Comparison of ENCODE assay signal across 8 mouse cellular contexts in the genomic region with DNA sequence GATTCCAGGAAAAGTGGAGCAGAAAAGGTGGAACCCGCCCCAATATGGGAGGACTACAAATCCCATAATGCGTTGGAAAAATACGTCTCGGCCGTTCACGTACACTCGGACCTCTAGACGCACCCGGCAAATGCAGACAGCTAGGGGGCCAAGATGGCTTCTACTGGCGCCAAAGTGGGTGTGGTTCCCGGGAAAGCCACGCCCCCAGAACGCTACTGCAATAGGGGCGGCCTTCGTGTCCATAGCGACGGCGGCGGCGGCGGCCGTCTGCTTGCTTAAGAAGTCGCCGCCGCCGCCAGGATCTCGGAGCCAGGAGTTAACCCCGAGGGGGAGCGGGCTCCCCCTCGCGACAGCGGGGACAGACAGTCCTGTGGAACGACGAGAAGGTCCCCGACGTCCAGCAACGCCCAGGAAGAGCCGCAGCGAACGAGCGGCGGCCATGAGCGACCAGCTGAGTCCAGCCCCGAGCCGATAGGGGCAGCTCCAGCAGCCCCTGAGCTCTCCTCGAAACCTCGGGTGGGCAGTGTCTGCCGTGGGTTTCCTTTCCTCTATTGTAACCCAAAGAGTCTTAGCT. TPM values are rescaled to one million over a fixed set of nuclear protein-coding genes. Genes with fewer than 3 reads are reported as not detected.
DNase-seq lines count a peak whose midpoint lies in the region; ATAC-seq and TF ChIP-seq lines count a peak whose summit lies in the region.

TSS of gene Ttll13 (plus strand) at position 229 of the 574 bp plus-strand sequence.

- peaks cover 2% of the 10 kb centered on the region for H3K36me3 ChIP-seq in heart, embryonic 10.5 days
- H3K36me3 ChIP-seq in kidney, embryonic 15.5 days, result 0 out of 2 replicates have a peak, but pooled peaks cover 4% of the 10 kb centered on the region

- peak within 1 kb of the TSS; percentile 65 for H3K4me2 ChIP-seq in kidney, embryonic 15.5 days

- WGBS in heart, embryonic 10.5 days, result under 1% methylated on average over 48 of the region's 48 CpGs
- under 1% methylated on average over 48 of the region's 48 CpGs for WGBS in kidney, embryonic 15.5 days

- DNase-seq in A20 (ENCODE audit: low read depth, low spot score) (peak; percentile 97), liver (peak; percentile 99)
- DNase-seq in heart, embryonic 10.5 days (ENCODE audit: low spot score), result peak; percentile 99
- peak; percentile 98 for DNase-seq in spleen, postnatal 4 days (ENCODE audit: low spot score in 2 of 2)

- peak within 1 kb of the TSS; percentile 59 for H3K9ac ChIP-seq in kidney, embryonic 15.5 days

- TF ChIP-seq CTCF in bone marrow macrophage, adult 2 months (IDR thresholded peaks at IDR 0.05; ENCODE audit: low read depth, low read length), result 0 out of 2 replicates have a peak, but pooled peaks have one; percentile 4
- TF ChIP-seq CTCF in embryonic fibroblast, embryonic 13.5 days (IDR thresholded peaks at IDR 0.05; ENCODE audit: borderline replicate concordance, insufficient read depth, low read length), result no peak

- 0 out of 2 replicates have a peak, but pooled peaks cover 3% of the 10 kb centered on the region for H3K4me1 ChIP-seq in bone marrow macrophage, adult 2 months (ENCODE audit: control insufficient read depth, insufficient read depth, low read length)
- no peaks in the 10 kb centered on the region for H3K4me1 ChIP-seq in embryonic fibroblast, embryonic 13.5 days (ENCODE audit: control insufficient read depth, insufficient read depth, low read length)
- peaks cover 9% of the 10 kb centered on the region; the same call in 1 of the 2 replicates for H3K4me1 ChIP-seq in heart, embryonic 10.5 days
- H3K4me1 ChIP-seq in kidney, embryonic 15.5 days, result no peaks in the 10 kb centered on the region

- H3K9me3 ChIP-seq in heart, embryonic 10.5 days, result no peaks in the 10 kb centered on the region
- H3K9me3 ChIP-seq in kidney, embryonic 15.5 days (replicated peaks), result no peaks in the 10 kb centered on the region

- peak within 1 kb of the TSS; percentile 73 for H3K4me3 ChIP-seq in bone marrow macrophage, adult 2 months (ENCODE audit: insufficient read depth, low read length)
- H3K4me3 ChIP-seq in embryonic fibroblast, embryonic 13.5 days (ENCODE audit: insufficient read depth, low read length), result peak within 1 kb of the TSS; percentile 35
- H3K4me3 ChIP-seq in heart, embryonic 10.5 days, result peak within 1 kb of the TSS; percentile 64
- H3K4me3 ChIP-seq in kidney, embryonic 15.5 days (replicated peaks), result peak within 1 kb of the TSS; percentile 55

- peak; percentile 98 for ATAC-seq in kidney, embryonic 15.5 days (replicated peaks; ENCODE audit: low FRiP score)
- ATAC-seq in monocyte, adult 5-6 weeks (replicated peaks; ENCODE audit: insufficient number of reproducible peaks, low FRiP score, low TSS enrichment, poor library complexity, severe bottlenecking), result peak; percentile 99

- H3K27ac ChIP-seq in bone marrow macrophage, adult 2 months (ENCODE audit: insufficient read depth, low read depth, low read length), result peak within 1 kb of the TSS; percentile 41
- H3K27ac ChIP-seq in embryonic fibroblast, embryonic 13.5 days (ENCODE audit: insufficient read depth, low read length), result no peak within 1 kb of the TSS
- peak within 1 kb of the TSS; percentile 89 for H3K27ac ChIP-seq in heart, embryonic 10.5 days
- peak within 1 kb of the TSS; percentile 78 for H3K27ac ChIP-seq in kidney, embryonic 15.5 days

- H3K27me3 ChIP-seq in heart, embryonic 10.5 days (ENCODE audit: insufficient read depth, poor library complexity, severe bottlenecking), result no peaks in the 10 kb centered on the region
- no peaks in the 10 kb centered on the region for H3K27me3 ChIP-seq in kidney, embryonic 15.5 days

- TF ChIP-seq POLR2A in bone marrow macrophage, adult 2 months (IDR thresholded peaks at IDR 0.05; ENCODE audit: borderline replicate concordance, low read depth, low read length), result no peak
- 0 out of 2 replicates have a peak, but pooled peaks have one; percentile 43 for TF ChIP-seq POLR2A in embryonic fibroblast, embryonic 13.5 days (IDR thresholded peaks at IDR 0.05; ENCODE audit: low read depth, low read length)

RNA-seq across cellular contexts. Expression of gene Ttll13, which starts in this region (rescaled TPM):
- not detected in 2 replicates for polyA plus RNA-seq in bone marrow macrophage, adult 2 months (2012; ENCODE audit: insufficient read depth, insufficient read length, missing spikeins)
- polyA plus RNA-seq in embryonic fibroblast, embryonic 13.5 days (2011; ENCODE audit: insufficient read length, low read depth, missing spikeins), result 0.63 TPM in 1 of 2 replicates, not detected in the other
- polyA plus RNA-seq in heart, embryonic 10.5 days (2016; fragmentation: Nextera tagmentation; extraction: Ambion mirVana), result 0.54 and 0.84 TPM in 2 replicates
- polyA plus RNA-seq in kidney, embryonic 15.5 days (2015; fragmentation: Nextera tagmentation; extraction: Ambion mirVana), result 1.2 and 2.1 TPM in 2 replicates
- 3.0 TPM in 1 of 3 replicates, not detected in the others for total RNA-seq in monocyte, adult 5-6 weeks (2017)

Comparison
In these comparisons a context has a peak if more than half of its experiments do, and no peak if none do; other contexts are left out.
1. Peak in DNase-seq, H3K4me3 ChIP-seq and H3K27ac ChIP-seq in heart, embryonic 10.5 days; RNA of the gene not detected or under 1 TPM.